Mouse (Mus musculus) liver (tissue): Measurements from ENCODE around the gene Myadml2.
"Not testable (repeated sequence)": the region's sequence is repeated elsewhere in the genome, so short reads cannot be mapped to it uniquely, and the experiment has no call there.

Source experiments
- DNase-seq: peaks from one replicate; pipeline ENCODE4 v3.0.0-alpha.2; 2020; ENCODE audit warnings: mixed read lengths

Myadml2 gene

DNA sequence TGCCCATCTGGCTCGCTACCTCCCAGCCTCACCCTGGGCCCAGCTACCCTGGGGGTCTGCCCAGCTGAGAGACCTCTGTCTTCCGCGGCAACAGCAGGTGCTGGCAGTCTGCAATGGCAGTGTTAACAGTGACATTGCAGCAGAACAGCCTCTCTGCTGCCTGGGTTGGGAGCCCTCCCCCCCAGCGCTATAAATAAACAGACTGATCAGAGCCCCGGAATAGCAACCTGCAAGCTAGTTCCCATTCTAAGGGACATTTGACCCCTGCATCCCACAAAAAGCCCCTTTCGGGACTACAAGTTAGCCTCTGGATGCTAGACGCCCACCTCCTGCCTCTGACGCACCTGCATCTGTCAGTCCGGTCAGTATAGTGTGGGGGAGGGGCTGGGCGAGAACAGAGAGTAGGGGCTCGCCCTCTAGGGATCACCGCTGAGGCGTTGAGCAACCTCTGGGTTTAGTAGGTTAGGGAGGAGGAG lies at the start of gene Myadml2:
Gene Myadml2 (minus strand): TSS at position 158 of the 476 bp plus-strand sequence.
- DNase-seq: peak; percentile 64

DNA sequence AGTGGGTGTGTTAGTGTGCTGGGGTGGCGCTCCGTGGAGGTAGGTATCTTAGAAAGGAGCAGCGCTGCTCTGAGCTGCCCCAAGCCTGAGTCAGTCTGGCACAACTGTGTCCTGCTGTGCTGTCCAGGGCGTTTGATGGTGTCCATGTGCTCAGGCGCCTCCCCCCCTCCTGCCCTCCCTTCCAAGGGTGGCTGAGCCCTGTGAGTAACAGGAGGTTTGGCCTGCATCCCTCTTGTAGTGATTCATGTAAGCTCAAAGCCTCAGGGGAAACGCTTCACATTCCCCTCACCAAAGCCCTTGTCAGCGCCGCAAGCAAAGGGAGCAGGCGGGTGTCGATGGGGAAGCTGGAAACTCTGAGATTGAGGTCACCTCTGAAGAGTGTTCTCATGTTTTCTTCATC lies 49.8 kb upstream of the Myadml2 start:
- DNase-seq: no peak

DNA sequence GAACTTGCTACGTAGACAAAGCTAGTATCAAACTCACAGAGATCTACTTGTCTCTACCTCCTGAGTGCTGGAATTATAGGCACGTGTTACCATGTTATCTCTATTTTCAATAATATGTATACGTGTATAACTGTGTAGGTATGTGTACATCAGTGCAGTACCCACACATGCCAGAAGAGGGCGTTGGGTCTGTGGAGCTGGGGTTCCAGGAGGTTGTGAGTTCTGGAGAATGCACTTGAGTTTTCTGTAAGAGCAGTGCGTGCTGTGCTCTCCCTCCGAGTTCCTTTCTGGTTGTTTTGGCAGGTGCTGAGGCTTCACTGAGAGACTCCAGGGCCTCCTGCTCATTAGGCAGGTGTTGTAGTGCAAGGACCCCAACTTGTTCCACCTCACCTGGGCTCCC lies 48.6 kb upstream of the Myadml2 start:
- no peak for DNase-seq

DNA sequence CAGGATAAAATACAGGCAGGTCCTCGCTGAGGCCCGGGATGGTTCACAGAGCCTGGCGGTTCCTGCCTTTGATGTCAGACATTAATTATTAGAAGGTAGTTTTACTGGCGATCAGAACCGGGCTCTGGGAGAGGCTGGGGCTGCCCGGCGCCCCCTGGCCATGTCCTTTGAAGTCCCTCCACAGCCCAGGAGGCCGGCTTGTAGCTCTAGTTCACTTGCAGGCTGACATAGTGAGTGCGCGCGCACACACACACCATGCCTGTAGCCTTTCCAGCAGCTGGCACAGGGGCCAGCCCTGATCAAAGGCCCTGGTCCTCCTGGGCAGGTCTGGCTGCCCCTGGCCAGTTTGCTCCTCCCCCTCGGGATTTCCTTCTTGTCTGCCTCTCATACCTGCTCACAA lies 47.7 kb upstream of the Myadml2 start:
- DNase-seq: no peak

DNA sequence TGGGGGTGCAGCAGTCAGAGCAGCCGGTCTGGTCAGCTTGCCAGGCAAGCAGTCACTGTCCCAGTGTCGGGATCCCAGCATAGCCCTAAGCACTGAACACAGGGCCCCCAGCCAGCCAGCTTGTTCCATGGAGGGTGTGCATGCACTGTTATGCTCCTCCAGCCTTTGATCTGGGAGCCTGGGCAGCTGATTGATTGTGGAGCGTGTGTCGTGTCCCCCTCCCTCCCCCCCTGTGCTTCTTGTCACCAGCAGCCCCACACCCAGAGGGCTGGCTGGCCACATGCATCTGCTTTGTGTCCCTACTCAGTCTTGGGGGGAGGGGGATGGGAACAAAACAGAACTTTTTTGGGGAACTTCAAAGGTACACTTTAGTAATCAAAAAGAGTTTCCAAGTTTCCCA lies 47.2 kb upstream of the Myadml2 start:
- no peak for DNase-seq

DNA sequence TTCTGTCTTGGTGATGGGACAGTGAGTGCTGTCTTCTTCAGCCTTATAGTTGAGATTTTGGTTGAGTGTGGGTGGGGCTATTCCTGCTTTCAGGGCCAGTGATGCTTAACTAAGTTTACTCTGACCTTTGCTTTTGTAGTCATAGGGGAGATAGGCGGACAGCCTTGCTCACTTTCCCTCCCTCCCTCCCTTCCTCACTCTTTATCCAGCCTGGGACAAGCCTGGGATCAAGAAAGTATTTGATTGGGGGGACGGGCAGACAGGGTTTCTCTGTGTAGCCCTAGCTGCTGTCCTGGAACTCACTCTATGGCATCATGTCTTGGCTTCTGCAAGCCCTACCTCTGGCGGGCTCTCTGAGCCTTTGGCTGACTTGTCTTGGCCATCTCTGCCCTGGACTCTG lies 45.5 kb upstream of the Myadml2 start:
- no peak for DNase-seq

DNA sequence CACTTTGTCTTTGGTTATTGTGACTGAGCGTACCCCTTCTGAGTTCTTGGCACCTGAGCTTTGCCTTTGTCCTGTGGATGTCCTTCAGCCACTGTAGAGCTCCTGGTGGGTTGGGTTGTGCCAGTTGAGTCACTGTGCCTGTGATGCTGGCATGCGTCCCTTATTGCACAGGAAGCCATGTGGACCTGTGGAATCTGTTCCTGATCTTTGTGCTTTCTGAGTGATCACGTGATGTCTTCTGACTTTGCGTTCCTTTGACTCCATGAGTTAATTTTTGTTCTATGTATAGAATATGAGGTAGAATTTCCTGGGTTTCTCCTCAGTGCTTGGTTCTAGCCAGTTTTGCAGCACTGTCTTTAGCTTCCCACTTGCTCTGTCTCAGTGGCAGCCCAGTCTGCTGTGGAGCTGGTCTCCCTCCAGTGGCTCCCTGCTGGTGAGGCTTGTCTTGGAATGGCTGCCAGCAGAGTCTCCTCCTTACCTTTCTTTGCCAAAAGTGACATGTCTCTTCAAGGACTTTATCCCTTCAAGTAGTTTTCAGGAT lies 44.6 kb upstream of the Myadml2 start:
- DNase-seq: no peak

DNA sequence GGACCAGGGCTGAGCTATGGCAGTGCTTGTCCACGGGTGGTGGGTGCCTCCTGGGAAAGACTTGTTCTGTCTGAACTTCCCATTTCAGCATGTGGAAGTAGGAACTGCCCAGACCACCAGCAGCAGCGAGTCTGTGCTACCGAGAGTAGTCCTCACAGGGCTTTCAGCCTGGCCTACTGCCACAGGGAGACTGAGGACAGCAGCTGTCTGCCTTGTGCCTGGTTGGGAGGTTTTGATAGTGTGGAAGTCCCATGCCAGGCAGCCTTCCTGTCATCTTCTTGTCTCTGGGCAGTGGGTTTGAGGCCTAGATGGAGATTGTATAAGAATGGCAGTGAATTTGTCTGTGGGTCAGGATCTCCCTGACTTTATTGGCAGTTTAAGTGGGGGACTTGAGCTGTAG lies 41.4 kb upstream of the Myadml2 start:
- DNase-seq: no peak

DNA sequence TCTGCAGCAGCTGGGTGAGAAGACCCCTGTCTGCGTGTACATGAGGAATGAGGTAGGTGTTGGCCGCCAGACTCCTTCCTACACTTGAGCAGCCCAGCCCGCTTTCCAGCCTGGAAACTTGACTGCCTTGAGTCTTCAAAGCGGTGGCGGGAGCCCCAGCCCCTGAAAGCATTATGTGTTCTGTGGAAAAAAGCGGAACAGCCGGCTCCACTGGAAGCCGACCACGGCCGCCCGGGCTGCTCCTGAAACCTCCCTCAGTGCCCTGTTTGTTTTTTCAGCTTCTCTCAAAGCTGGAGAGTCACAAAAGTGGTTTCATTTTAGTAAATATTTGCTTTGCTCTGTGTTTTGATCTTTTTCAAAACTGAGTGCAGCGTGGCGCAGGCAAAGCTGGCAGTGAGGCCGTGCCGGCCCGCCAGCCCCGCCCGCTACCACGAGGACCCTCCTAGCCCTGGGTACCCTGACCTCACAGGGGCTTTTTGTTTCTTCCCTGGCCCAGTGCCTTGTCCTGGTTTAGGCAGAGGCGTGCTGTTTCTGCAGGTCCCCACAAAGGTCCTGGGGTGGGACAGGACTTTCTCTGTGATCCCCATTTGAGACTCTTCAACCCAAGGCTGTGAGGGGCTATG lies 38.8 kb upstream of the Myadml2 start:
- no peak for DNase-seq

DNA sequence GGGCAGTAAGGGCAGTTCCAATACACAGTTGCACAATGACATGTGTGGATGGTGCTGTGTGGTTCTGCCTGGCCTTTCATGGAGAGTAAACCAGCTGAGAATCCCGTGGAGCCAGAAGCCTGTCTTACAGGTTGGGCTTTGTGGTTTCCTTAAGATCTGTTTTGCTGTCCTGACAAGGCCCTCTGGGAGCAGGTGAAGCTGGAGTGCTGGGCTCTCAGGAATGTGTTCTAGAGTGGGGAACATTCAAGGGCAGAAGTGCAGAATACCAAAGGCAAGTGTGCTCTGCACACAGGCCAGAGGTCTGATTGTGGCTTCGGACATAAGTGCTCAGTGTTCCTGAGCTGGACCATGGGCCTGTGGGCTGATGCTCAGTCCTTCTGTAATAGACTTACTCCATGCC lies 36.7 kb upstream of the Myadml2 start:
- no peak for DNase-seq

DNA sequence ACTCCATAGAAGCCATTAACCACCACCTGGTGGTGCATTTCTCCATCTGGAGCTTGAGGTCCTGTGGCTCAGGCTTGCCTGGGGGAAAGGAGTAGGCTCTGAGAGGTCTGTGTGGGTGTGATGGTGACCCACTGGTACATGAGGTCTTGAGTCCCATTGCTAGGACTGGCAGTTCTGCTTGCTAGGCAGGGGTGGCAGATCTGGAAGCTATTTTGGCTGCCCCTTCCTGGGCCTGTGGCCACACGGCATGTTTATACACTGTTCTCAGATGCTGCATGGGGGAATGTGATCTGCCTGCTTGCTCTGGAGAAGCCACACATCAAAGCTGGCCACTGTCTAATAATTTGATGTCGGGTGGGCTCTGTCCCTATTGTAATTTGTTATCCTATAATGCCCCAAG lies 36.1 kb upstream of the Myadml2 start:
- no peak for DNase-seq

DNA sequence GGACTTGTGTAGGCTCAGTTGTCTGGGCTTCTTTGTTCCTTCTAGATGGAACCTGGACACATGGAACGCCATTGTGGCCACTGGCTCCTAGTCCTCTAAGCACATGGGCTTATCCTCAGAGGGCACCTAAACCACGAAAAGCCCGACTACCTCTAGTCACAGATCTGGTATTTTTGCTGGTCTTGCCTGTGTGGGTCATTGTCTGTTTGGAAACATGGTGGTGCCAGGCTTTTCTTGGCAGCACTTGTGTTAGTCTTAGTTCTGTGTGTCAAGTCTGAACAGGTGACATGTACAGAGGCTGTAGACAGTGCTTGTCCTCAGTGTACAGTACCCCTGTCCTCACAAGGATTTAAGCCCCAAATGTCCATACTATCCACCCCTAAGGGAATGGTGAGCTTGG lies 35.6 kb upstream of the Myadml2 start:
- no peak for DNase-seq

DNA sequence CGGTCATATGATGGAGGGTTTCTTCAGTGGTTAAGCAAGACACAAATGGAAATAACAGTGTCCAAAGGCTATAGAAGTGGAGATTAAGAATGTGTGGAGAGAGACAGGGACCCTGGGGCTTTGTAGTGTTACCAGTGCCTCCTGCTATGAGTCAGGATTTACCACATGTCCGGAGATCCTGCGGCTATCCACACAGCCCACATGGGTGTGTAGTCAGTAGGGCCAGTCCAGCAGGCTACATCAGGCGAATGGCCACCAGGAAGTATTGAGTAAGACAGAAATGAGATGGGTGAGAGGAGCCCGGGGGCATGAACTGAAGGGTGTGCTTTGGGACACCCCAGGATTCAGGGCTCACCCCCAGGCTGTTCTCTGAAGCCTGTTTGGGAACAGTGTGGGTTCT lies 34.7 kb upstream of the Myadml2 start:
- no peak for DNase-seq

DNA sequence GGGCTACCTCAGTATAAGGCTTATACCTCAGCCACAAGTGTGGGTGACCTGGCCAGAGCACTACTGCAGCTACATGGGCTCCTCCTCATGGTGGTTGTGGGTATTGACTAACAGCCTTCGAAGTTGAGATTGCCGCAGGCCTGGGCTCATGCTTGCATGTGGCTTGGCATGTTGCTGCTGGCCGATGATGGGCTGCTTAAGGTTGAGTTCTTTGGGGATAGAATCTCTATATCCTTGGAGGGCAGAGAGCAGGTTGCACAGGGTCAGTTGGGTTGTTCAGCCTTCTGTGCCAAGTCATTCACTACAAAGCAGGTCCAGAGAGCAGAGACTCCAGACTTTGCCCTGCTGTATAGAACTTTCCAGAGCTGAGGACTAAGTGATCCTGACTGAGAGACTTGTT lies 32.0 kb upstream of the Myadml2 start:
- DNase-seq: peak; percentile 33

DNA sequence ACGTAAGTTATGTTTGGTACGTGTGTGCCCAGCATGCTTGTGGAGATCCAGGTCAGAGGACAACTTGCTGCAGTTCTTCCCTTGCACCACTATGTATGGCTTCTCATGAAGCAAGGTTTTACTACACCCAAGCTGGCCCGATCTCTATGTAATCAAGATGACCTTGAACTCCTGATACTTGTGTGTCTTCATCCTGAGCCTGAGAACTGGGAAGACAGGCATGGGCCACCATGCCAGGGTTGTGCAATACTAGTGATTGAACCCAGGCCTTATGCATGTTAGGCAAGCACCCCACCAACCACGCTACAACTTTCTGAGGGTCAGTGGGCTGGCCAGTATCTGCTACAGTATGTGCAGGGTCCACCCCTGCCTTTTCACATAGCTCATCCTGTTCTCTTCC lies 29.0 kb upstream of the Myadml2 start:
- no peak for DNase-seq

DNA sequence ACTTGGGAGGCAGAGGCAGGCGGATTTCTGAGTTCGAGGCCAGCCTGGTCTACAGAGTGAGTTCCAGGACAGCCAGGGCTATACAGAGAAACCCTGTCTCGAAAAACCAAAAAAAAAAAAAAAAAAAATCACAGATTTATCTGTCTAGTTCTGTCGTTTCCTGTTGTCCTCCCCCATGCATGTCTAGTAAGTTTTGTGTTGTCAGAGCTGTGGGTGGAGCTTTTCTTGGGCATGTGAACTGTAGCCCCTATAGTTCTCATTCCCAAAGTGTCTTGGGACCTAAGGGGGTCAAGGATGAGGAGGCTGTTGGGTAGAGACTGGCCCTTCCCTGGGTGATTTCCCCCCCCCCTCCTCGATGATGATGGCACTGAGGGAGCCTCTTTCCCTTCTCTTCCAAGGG lies 27.9 kb upstream of the Myadml2 start:
- DNase-seq: not testable (repeated sequence)

DNA sequence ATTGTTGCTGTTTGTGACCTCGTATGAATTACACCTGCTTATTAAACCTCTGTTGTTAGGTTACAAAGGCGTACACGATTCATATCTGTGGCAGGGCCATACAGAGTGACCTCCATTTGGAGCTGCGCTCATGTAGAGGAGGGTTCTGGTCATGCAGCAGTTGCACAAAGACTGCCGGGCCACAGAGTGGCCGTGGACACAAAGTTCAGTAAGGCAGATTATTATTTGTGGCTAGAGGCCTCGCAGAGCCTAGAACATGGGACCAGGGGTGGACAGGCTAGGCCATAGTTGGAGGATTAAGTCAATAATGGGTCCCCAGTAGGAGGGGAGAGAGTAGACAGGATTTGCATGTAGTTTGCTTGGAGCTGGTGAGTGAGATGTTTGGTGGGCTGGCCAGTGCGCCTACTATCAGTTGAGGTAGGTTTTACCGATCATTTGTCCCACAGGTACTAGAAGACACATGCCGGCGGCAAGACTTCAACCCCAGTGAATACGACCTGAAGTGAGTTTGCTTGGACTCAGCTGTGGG lies 25.7 kb upstream of the Myadml2 start:
- DNase-seq: no peak

DNA sequence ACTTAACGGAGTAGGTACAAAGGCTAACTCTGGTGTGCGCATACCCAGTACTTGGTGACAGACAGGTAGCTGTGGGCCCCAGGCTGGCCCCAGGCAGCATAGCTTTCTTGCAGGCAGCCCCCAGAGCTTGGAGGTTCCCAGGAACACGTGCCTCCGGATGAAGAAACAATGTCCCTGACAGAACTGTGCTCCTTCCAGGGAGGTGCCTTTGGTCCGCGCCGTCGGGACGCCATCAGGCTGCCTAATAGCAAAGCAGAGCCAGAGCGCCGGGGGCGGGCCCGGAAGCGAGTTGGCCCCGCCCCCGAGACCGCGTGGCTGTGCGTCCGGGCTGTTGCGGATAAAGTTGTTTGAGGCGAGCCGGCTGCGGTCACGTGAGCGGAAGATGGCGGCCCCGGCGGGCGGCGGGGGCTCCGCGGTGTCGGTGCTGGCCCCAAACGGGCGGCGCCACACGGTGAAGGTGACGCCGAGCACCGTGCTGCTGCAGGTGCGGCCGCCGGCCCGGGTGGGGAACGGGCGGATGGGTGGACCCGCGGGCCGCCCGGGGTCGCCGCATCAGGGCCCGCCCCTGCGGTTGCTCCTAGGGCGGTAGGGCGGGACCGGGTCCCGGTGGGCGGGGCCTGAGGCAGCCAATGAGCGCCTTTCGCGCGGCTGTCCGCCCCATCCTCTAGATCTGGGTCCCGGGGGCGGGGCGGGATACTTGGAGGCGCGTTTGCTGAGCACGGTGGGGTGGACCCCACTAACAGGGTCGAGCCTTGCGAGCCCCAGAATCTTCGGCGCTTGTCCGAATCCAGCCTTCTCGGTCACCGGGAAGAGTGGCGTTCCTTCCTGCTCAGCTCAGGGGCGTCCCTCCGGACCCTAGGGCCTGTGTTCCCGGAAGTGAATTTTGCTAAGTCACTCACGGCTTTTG lies 25.0 kb upstream of the Myadml2 start, which contains the start of gene Aspscr1:
Gene Aspscr1 (plus strand): TSS at position 287 of the 907 bp plus-strand sequence.
- peak; percentile 99 for DNase-seq

DNA sequence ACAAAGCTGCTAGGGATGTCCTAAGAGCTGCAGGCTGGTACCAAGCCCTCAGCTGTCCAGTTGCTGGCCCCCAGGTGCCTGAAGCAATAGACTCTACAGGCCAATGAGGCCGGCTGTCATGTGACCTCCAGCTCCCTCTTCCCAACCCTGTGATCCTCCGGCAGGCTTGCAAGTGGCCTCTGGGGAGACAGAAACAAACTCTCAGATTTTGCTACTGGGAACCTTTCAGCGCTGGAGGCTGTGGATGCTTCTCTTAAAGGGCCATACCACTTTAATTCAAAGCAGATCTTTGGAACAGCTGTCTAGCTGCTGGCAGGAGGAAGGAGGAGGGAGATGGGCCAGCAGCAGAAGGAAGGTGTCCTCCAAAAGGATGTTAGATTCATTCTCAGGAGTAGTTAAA lies 18.7 kb upstream of the Myadml2 start:
- no peak for DNase-seq

DNA sequence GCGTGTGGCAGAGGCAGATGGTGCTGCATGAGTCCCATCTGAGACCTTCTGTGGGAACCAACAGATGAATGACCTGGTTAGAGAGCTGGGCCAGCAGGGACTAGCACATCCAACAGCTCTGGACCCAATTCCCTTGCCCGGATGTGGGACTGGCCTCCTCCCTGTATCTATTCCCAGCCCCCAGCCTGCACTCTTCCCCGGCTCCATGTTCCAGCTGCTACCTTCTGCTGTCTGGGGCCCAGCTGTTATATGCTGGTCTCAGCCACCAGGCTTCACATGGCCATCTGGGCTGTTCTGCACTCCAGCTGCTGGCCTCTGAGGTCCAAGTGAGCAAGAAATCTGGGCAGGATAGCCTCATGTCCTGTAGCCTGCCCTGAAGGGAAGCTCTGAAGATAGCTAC lies 17.4 kb upstream of the Myadml2 start:
- no peak for DNase-seq

DNA sequence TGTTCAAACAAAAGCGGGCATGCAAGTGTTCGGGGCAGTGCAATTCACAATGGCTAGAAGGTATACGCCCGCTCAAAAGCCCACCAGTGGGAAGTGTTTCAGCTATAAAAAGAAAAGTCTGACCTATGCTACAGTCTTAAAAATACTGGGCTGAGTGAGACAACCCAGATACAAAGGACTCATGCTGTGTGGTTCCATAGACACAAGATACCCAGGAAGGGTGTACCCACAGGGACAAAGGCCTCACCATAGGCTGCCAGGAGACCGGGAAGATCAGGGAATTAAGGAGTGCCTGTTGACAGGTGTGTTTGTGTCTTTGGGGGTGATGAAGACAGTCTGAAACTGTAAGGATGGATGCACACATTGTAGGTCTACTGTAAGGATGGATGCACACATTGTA lies 15.8 kb upstream of the Myadml2 start:
- no peak for DNase-seq

DNA sequence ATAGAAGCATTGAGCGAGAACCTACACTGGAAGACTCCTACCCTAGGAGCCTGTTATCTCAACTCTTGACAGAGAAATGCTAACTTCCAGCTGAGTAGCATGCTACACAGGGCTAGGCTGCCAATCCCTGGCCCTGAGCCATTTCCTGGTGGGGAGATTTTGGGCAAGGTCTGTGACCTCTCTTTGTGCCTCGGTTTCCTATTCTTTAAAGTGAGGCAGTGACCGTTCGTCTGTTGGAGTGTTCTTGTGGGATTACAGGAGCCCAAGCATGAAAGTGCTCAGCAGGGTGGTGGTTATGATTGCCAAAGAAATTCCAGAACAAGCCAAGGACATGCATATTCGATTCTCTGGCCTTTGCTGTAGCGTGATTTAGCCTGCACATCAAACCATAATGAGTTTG lies 14.8 kb upstream of the Myadml2 start:
- DNase-seq: no peak

DNA sequence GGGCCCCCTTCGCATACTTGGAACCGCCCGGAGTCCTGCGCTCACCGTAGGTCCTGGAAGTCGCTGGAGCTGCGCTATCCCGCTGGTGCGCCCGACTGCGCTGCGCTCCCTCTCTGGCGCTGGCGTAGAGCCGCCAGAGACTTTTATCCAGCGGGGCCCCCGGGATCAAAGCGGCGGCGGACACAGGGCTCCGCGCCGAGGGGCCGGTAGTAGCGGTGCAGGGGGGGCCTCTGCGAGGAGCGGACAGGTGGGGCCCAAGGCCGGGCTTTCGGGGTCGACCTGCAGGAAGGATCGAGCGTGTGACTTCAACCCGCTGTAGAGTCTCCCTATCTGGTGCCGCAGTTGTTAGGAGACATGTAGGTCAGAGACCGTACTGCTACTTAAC lies 13.1 kb upstream of the Myadml2 start, which contains the start of gene Notum:
Gene Notum (minus strand): TSS at position 100 of the 385 bp plus-strand sequence.
- no peak for DNase-seq
